Mouse (Mus musculus) cerebellum, adult 18-20 months (tissue): Measurements from ENCODE around the gene Ndufs3.
"Not testable (repeated sequence)": the region's sequence is repeated elsewhere in the genome, so short reads cannot be mapped to it uniquely, and the experiment has no call there.

ENCODE experiments used
- DNase-seq, 2 experiments: peaks; one replicate each; pipeline ENCODE4 v3.0.0; 2021

Ndufs3 gene

DNA sequence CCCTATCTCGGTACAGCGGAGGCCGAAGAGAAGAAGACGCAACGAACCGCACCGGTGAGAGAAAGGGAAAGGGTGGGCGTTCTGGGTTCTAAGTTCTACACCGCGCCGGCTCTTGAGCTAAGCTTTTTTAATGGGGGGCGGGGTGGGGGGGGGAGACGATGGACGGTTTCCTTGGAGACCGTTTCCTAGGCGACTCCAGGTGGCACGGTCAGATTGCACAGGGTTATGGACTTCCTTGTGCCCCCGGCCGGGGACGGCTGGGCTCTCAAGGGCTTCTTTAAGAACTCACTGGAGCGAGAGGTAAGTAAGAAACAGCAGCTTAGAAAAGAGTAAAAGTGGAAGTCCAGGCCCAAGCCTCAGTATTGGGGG is 213 bp upstream of the Ndufs3 start:
- no peak for DNase-seq

DNA sequence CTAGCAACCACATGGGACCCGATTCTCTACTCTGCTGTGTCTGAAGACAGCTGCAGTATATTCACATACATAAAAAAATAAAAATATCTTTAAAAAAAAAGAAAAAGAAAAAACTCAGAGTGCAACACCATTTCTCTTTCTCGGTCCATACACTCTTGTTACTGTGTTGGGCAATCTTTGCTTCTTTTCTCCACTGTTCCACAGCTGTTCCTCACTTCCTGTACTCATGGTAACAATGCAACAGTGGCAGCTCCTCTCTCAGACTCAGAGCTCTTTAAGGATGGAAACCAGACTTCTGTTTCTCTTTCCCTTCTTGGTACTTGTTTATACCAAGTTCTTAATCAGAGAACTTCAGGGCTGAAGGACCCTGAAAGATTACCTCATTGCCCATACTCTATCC is 1.2 kb downstream of the Ndufs3 start:
- DNase-seq: no peak

DNA sequence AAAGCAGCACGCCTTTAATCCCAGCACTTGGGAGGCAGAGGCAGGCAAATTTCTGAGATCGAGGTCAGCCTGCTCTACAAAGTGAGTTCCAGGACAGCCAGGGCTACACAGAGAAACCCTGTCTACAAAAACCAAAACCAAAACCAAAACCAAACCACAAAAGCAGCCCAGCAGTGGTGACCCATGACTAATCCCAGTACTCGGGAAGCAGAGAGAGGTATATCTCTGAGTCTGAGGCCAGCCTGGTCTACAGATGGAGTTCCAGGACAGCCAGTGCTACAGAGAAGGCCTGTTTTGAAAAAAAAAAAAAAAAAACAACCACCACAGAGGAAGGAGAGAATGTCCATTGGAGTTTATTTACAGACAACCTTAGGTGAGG is 10.3 kb downstream of the Ndufs3 start:
- DNase-seq: not testable (repeated sequence)

DNA sequence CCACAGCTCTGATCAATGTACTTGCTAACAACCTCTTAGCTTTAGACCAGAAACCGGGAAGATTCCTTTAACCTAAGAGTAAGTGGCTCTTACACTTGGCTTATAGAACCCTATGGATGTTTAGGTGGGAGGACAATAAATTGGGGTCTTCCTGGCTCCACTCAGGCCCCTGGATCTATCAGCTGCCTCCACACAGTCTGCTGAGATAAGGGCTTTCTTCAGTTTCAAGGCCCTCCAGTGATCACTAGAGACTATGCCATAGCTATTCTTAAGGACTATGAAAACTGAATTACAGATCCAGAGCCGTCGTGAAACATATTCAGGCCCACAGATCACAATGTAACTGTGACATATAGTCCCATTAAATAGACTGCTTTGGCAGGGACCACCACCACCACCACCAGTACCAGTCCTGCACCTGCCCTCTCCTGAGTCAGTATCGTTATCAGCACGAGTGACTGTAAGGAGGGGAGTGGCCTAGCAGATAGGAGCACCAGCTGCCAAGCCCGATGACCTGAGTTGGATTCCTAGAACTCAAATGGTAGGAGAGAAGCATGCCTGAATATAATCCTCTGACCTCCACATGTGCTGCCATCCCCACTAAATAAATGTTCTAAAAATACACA is 10.8 kb downstream of the Ndufs3 start:
- no peak for DNase-seq

DNA sequence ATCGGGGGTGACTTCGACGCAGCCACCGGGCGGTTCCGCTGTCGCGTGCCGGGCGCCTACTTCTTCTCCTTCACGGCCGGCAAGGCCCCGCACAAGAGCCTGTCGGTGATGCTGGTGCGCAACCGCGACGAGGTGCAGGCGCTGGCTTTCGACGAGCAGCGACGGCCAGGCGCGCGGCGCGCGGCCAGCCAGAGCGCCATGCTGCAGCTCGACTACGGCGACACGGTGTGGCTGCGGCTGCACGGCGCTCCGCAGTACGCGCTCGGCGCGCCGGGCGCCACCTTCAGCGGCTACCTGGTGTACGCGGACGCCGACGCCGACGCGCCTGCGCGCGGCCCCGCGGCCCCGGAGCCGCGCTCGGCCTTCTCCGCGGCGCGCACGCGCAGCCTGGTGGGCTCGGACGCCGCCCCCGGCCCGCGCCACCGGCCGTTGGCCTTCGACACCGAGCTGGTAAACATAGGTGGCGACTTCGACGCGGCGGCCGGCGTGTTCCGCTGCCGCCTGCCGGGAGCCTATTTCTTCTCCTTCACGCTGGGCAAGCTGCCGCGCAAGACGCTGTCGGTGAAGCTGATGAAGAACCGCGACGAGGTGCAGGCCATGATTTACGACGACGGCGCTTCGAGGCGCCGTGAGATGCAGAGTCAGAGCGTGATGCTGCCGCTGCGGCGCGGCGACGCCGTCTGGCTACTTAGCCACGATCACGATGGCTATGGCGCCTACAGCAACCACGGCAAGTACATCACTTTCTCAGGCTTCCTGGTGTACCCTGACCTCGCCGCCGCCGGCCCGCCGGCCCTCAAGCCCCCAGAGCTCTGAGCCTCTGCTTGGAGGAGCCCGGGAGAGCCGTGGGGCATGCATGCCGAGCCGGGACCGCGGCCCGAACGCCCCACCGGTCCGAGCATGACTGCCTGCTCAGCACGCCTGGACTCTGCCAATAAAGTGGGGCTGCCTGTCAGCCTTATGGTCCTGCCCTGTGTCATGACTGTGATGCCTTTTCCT is 14.8 kb downstream of the Ndufs3 start:
- peak; percentile 65 to 81 for DNase-seq

DNA sequence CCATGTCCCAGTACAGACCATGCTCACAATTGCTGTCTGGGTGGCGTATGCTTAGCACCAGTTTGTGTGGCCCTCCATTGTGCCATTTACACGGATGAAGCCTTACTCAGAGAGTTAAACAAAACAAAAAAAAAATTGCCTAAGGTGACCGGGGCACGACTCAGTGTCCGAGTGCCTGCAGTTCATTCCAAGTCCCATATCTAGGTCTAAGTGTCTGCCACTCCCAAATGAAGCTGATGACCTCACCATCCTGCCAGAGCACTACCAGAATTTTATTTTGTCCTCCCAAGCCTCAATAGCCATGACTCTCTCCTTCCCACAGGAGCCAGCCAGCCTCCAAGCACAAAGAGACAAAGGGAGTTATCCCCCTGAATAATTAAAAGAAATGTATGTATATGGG is 17.0 kb downstream of the Ndufs3 start:
- DNase-seq: no peak

DNA sequence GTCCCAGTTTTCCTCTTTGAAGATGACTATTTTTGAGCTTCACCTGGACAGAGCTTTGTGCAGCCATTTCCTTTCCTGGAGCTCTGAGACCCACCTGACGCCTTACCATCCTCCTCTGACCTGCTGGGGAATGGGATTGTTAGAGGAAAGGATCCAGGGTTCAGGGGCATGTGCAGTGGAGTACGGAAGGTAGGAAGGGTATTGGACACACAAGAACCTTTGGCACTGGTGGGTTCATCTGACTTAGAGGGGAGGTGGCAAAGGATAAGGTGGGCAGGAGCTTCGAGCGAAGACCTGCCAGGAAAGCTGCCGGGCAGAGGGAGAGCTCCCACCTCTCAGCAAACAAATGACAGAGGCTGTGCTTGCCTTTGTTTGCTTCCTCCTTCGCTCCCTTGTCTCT is 18.2 kb downstream of the Ndufs3 start:
- peak; percentile 31 to 46 for DNase-seq

DNA sequence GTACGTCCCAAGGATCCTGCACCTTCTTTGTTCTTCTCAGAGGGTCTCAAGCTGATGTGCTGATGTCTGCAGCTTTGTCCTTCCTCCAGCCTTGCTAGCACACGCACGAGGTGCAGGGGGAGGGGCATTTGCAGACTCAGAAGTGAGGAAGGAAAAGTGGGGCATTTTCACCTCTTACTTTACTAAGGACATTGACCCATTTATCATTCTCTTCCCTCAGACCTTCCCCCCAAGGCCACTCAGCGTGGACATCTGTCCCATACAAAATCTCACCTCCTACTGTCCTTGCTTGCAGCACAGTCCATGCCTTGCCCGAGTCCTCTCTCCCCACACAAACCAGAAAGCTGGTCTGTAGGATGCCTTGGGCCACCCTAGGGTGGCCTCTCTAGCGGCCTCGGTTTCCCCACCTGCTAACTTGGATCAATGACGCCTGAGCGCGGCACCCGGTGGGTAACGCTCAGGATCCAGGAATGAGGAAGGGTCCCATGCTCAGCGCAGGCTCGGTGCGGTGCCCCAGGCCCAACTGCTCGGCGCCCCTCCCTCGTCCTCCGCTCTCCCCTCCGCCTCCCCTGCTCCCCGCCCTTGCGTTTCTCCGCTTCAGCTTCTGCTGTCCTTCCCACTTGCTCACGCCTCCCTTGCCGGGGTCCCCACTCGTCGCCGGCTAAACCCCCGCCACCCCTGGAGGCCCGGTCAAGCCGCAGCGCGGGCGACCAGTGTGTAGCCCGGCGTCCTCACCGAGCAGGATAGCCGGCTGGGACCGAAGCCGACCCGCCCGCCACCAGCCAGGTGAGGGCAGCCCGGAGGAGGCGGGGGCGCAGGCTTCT is 19.2 kb downstream of the Ndufs3 start, which contains the start of gene C1qtnf4:
C1qtnf4 (plus strand) TSS at position 643 of the 824 bp plus-strand sequence.
- DNase-seq: peak; percentile 68 to 77

DNA sequence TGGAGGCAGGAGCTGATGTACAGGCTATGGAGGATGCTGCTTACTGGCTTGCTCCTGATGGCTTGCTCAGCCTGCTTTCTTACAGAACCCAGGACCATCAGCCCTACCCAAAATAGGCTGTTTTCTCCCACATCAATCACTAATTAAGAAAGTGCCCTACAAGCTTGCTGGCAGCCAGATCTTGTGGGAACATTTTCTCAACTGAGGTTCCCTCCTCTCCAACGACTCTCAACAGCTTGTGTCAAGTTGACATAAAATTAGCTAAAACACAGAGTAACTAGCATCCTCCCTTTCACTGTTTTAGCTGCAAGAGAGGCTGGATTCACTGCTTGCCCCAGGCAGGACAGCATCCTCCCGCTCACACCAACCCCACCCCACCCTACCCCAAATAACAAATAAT is 22.8 kb downstream of the Ndufs3 start:
- no peak for DNase-seq

DNA sequence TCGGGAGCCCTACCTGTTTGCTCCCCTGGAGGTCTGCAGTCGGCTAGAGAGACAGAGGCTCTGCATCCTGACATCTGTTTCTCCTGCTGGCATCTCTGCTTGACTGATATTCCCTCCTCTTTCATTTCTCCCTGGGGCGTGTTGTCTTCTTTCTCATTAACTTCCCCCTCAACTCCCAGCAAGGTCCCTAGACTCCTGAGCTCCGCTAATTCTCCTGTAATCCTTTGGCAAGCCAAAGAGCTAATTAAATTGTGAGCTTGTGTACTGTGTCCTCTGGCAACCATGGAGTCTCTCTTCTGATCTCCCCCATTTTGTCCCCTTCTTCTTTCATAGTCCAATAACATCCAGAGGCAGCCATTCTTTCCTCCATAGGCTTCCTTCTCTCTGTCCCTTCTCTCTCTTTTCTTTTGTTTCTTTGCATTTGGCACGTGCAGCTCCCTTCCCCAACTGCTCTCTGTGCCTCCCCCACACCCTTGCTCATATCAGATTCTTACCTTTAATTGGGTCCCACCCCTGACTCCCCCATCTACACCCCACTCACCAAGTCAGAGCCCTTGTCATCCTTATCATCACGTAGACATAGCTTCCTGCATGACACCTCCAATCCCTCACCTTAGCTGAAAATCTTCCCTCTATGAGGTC is 24.4 kb downstream of the Ndufs3 start:
- DNase-seq: no peak

DNA sequence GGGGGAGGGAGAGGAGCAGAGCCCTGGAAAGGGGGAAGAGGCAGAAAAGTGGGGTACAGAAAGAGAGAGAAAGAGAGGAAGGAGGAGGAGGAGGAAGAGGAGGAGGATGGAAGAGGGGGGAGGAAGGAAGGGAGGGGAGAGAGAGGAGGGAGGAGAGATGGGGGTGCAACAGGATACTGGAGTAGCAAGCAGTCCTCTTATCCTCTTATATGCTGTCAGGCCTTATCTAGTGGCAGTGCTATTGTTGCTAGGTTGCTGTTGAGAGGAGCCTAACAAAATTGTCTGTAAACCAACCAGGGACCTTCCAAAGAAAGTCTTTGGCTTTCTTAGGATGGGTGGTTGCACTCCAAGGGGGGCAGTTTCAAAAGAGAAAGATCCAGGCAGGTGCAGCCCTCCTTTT is 25.2 kb downstream of the Ndufs3 start:
- DNase-seq: no peak

DNA sequence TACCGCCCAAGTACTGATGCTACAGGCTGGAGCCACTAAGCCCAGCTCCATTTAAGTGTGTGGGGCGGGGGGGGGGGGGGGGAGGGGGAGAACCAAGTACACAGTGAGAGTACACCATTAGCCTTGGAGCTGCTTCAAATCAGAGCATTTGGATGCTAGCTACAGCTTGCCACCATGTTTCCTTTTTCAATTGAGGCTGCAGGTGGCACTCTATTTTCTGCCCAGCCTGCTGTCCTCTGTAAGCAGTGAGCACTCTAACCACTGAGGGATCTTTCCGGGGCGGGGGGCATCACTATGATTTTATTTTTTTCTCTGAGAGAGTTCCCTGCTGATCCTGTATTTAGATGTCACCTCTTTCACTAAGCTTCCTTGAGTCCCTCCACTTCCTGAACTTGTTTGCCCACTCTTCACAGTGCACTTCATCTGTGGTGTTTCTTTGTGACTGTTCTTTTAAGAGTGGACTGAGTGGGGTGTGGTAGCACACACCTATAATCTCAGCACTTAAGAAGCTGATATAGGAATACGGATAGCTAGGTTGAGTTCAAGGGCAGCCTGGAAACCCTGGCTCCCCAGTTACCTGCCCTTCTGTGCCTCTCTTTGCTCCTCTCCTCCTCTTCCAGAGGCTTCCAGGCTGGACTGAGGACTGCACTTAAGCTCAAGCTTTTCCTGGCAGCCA is 26.9 kb downstream of the Ndufs3 start:
- no peak for DNase-seq

DNA sequence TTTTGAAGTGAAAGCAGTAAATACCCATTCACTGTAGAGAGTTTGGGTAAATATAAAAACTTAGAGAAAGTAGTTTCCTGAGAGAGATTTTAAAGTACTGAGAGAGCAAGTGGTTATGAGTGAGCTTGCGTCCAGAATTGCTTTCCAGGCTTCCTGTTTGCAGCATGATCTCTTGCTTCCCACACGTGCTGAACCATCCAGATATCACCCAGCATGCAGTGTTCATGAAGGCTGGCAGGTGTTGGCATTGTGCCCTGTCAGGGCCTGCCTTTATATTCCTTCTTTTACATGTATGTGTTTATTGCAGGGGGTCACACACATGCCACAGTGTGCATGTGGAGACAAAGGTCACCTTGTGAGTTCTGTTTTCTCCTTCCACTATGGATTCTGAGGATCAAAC is 29.4 kb downstream of the Ndufs3 start:
- no peak for DNase-seq

DNA sequence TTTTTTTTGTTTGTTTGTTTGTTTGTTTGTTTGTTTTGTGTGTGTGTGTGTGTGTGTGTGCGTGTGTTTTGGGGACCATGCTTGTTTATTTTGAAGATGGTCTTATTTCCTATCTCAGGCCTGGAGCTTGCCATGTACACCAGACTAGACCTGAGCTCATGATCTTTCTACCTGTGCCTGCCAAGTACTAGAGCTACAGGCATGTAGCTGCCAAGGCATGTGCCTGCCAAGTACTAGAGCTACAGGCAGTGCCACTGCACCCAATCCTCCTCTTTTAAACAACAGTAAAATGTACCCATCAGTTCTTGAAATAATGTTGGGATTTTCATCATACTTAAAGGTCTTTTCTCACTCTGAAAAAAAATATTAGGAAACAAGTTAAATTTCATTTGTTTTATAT is 30.6 kb downstream of the Ndufs3 start:
- DNase-seq: peak; percentile 49 to 65

DNA sequence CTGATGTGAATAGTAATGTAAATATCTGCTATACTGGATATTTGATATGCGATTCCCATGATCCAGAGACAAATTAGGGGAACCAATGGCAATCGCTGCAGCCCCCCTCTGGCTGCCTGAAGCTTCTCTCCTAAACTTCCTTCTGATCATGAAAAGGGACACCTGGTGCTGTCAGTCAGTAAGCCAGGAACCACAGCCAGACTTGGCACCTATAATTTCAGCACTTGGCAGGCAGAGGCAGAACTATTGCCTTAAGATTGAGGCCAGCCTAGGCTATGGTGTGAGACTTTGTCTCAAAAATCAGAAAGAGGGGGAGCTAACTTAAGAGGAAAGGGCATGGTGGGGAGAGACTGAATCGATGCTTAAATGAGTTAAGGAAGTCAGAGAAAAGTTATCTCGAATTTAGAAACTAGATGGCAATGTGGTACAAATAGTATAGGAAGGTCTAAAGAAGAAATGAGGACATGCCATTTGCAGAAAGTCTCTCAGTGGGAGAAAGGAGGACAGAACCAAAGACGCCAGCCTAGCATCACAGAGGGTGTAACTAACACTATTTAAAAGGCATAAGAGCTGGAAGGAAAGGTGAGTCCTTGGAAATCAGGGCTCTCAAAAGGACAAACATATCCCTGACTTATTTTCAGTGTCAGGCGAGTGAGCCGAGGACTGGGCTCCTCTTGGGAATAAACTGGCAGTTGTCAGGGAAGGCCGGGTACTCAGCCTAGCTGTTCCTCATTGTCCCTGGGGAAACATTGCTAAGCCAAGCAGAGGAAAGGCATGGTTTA is 33.3 kb downstream of the Ndufs3 start:
- peak; percentile 53 to 55 for DNase-seq

DNA sequence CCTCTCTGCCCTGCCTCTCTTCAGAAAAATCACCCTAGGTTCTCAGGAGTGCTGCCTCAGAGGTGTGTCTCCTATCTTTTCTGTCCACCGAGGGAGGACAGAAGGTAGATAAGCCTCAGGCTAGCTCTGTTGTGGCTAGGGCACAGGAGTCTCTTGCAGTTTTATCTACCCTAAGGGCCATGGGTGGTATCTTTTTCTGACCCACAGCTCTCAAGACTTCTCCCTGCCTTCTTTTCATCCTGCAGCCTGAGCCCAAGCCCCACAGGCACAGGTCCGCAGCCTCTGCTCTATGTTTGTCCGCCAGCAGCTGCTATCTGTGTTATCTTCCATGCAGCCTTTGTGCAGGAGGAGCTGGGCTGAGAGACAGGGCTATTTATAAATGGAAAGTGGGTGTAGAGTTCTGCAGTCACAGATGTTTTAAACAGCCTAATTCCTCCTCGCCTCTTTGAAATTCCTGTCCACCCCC is 34.5 kb downstream of the Ndufs3 start:
- no peak for DNase-seq

DNA sequence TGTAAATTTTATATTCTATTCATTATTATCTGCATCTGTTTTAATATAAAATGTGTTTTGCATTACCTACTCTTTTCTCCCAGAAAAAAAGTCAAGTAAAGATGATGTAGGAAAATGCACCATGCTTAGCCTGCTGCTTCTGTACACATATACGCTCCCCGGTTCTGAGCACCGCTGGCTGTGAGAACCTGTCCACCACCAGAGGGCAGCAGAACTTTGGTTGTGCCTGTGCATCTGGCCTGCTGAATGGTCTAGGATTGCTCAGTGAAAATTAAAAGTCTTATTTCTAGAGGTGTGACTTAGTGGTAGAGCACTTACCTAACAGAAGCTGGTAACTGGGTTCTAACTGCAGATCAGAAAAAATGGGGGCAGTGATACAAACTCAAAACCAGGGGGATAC is 38.1 kb downstream of the Ndufs3 start:
- peak; percentile 88 to 90 for DNase-seq

DNA sequence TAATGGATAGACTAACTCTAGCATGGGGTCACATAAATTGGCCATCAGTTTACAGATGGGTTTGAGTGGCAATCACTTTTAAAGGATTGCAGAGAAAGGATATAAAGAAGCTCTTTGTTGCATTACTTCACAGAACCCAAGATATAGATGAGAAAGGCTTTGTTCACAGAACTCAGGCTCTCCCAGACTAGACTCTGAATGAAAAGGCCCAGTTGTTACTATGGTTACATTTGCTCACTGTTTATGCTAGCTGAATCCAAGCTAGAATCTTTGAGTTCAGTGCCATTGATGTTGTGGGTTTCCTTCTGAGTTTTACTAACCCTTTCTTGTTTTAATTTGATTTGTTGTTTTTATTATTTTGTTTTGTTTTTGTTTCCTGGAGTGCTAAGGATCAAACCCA is 40.4 kb downstream of the Ndufs3 start:
- DNase-seq: no peak

DNA sequence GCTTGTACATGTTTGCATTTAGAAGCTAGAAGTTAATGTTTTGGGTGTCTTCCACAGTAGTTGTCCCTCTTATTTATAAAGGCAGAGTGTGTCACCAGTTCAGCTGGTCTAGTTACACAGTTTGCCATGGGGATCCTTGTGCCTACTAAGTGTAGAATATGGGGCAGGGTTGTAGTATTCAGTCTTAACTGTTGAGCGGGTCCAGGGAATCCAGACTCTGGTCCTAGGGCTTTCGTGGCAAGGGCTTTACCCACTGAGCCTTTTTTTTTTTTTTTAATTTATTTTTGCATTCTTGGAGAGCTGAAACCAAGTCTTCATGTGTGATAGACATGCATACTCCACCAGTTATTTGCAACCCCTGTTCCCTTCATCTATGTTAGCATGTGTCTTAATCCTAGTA is 43.1 kb downstream of the Ndufs3 start:
- DNase-seq: no peak

DNA sequence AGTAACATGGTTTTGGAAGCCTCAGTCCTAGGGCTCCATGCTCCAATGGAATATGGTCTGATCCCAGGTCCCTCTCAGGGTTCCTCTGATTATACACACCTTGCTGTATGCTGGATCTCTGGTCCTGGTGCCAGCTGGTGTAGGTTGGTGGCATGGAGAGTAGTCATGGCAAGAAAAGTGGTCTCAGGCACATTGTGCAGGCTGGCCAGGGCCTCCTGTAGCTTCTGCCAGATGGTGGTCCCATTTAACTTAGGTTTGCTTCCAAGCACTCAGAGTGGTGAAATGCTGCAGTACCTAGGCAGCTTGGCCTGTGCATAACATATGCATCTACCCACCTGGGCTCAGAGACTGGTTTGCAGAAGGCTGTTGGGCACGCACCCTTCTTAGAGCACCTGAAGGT is 54.2 kb downstream of the Ndufs3 start:
- peak; percentile 74 to 83 for DNase-seq

DNA sequence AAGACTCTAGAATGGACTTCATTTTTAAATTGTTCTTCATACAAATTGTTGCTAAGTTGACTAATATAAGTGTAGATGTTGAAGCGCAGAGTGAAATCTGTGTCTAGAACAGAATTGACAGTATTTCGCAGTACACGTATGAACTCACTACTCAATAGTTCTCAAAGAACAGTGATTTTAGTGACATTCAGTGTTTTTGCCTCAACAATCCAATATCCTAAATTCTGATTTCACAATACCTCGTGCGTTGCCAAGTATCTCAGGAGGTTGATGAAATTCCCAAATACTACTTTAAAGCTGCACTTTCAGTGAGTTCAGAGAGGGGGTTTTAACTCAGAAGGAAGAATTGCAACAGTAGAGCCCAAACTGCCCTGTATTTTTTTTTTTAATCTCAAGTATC is 56.3 kb downstream of the Ndufs3 start:
- DNase-seq: no peak
